Mouse (Mus musculus) brain, embryonic 14.5 days (tissue): ENCODE data around the gene Rps11.

ENCODE experiments used
- CTCF ChIP-seq: fragments of 200-500 bp; IDR thresholded peaks from 2 replicates; pipeline ENCODE4 v1.5.1; 2012; ENCODE audit warnings: inconsistent platforms, mild to moderate bottlenecking, moderate library complexity, borderline replicate concordance; ENCODE audit not compliant: insufficient read depth, insufficient read length; ENCODE audit errors: extremely low read depth
- POLR2A ChIP-seq: fragments of 200-500 bp; IDR thresholded peaks from 2 replicates; pipeline ENCODE4 v1.6.1; 2012; ENCODE audit warnings: mild to moderate bottlenecking, inconsistent platforms, borderline replicate concordance; ENCODE audit not compliant: poor library complexity, insufficient read depth, insufficient read length, severe bottlenecking; ENCODE audit errors: extremely low read depth

DNA sequence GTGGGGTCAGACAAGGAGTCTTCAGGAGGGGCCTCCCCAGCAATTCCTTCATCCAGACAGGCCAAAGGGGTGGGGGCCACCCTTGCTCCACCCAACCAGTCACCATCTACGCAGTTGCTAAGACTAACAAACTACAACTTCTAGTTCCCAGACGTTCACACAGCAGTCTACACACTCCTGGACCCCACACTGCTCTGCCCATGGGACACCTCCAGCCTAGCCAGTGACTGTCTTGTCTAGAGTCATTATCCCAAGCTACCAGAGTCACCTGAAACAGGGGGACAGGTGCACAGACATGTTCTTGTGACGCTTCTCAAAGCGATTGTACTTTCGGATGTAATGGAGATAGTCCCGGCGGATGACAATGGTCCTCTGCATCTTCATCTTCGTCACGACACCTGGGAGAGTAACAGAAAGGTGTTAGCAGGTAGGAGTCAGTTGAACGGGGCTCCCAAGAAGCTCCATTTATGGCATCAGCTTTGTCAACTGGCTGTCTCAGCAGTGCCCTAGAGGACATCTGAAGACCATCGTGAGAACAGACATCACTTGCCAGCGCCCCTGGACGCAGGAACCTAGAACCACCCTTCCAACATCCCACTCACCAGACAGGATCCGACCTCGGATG lies 1.6 kb downstream of the Rps11 start:
- TF ChIP-seq CTCF, result no peak
- TF ChIP-seq POLR2A, result no peak
